Mouse (Mus musculus) Patski (cell line): ENCODE measurements around the gene Apoc1. TPM values are rescaled to one million over a fixed set of nuclear protein-coding genes. Genes with fewer than 3 reads are reported as not detected.

Experiments
- ATAC-seq: fragments of 100-300 bp; one replicate; pipeline ENCODE4 v1.8.0; 2021
- CTCF ChIA-PET: fragments of 350-600 bp; sonication (Branson Sonifier 250); formaldehyde crosslinking; loops from one replicate; lab custom pipeline; 2022; ENCODE audit warnings: inconsistent platforms; lab: Charles Lee
- POLR2A ChIA-PET: fragments of 350-600 bp; sonication (Branson Sonifier 250); formaldehyde crosslinking; loops from one replicate; lab custom pipeline; 2022; ENCODE audit warnings: antibody characterized with exemption, inconsistent platforms; lab: Charles Lee
- DNase-seq: peaks from one replicate; pipeline ENCODE4 v3.0.0-alpha.2; 2011; ENCODE audit warnings: low read depth, low spot score
- H3K27me3 ChIP-seq: fragments of 371-371 bp; one replicate; pipeline ENCODE4 v1.5.1; 2021
- CTCF ChIP-seq: fragments of 100-300 bp; IDR thresholded peaks from one replicate; pipeline ENCODE4 v1.5.1; 2021
- in situ Hi-C: fragments of 300-500 bp; cut with MboI; formaldehyde crosslinking; loops from 3 replicates; pipeline ENCODE4 v1.11.1; 2018; ENCODE audit warnings: low pct_unique_long_range_greater_than_20kb, mixed read lengths
- polyA plus RNA-seq: library from polyadenylated mRNA; unstranded; gene quantifications from one replicate; pipeline ENCODE4 v1.2.3, GENCODE M21; 2021

Apoc1 gene
- polyA plus RNA-seq: 1.6 TPM

- ATAC-seq (no peak), DNase-seq (no peak)
- in situ Hi-C loops: no loop called here
- H3K27me3 ChIP-seq: no peaks in the 10 kb centered on the region
- TF ChIP-seq CTCF: no peak
- ChIA-PET POLR2A (no interaction called here), CTCF (interaction anchor here (1.0 to 3.8 kb wide), 3 partner anchors 9 to 26 kb away, joined by 4 to 22 read pairs (median 4); no protein-coding TSS in a partner anchor)
Measured at GRCm38 (mm10) chr7:19691873-19692865, at the start of gene Apoc1. Gene Apoc1 (minus strand): TSS chr7:19692660.

- ATAC-seq (no peak), DNase-seq (no peak)
- H3K27me3 ChIP-seq: no peaks in the 10 kb centered on the region
- TF ChIP-seq CTCF: no peak
- CTCF ChIA-PET: interaction anchor here (1.9 kb wide), 1 partner anchor 72 kb away, joined by 5 read pairs; no protein-coding TSS in a partner anchor
- in situ Hi-C loops: no loop called here
- POLR2A ChIA-PET: no interaction called here
Measured at GRCm38 (mm10) chr7:19741329-19742031, 49.0 kb upstream of the Apoc1 start.

GRCm38 (mm10) chr7:19740269-19740668, 47.8 kb upstream of the Apoc1 start:
- ChIA-PET CTCF (interaction anchor here (0.8 to 1.9 kb wide), 4 partner anchors 9 to 71 kb away, joined by 3 to 5 read pairs (median 4); partner anchors contain the start of gene Tomm40), POLR2A (interaction anchor here (1.0 kb wide), 1 partner anchor 10 kb away, joined by 3 read pairs; no protein-coding TSS in a partner anchor)
- H3K27me3 ChIP-seq: no peaks in the 10 kb centered on the region
- in situ Hi-C loops: no loop called here
- no peak for DNase-seq
- no peak for TF ChIP-seq CTCF
- ATAC-seq: no peak

- TF ChIP-seq CTCF: no peak
- ChIA-PET CTCF (interaction anchor here (1.0 to 1.3 kb wide), 2 partner anchors 11 to 15 kb away, joined by 3 read pairs; no protein-coding TSS in a partner anchor), POLR2A (no interaction called here)
- DNase-seq (no peak), ATAC-seq (no peak)
- in situ Hi-C loops: no loop called here
- H3K27me3 ChIP-seq: no peaks in the 10 kb centered on the region
Measured at GRCm38 (mm10) chr7:19738771-19739170, 46.3 kb upstream of the Apoc1 start.

- no peaks in the 10 kb centered on the region for H3K27me3 ChIP-seq
- DNase-seq (no peak), ATAC-seq (no peak)
- ChIA-PET POLR2A (no interaction called here), CTCF (no interaction called here)
- TF ChIP-seq CTCF: no peak
- in situ Hi-C loops: no loop called here
Measured at GRCm38 (mm10) chr7:19736389-19737057, 44.1 kb upstream of the Apoc1 start.

- in situ Hi-C loops: no loop called here
- no peaks in the 10 kb centered on the region for H3K27me3 ChIP-seq
- no peak for TF ChIP-seq CTCF
- no peak for DNase-seq
- no peak for ATAC-seq
- ChIA-PET POLR2A (no interaction called here), CTCF (no interaction called here)
Measured at GRCm38 (mm10) chr7:19734178-19734666, 41.8 kb upstream of the Apoc1 start.

GRCm38 (mm10) chr7:19726541-19726940, 34.1 kb upstream of the Apoc1 start:
- POLR2A ChIA-PET: no interaction called here
- DNase-seq: no peak

GRCm38 (mm10) chr7:19724167-19724566, 31.7 kb upstream of the Apoc1 start:
- no peak for TF ChIP-seq CTCF
- POLR2A ChIA-PET: no interaction called here
- no peak for DNase-seq
- in situ Hi-C loops: no loop called here
- no peaks in the 10 kb centered on the region for H3K27me3 ChIP-seq
- CTCF ChIA-PET: interaction anchor here (1.4 kb wide), 1 partner anchor 15 kb away, joined by 3 read pairs; no protein-coding TSS in a partner anchor
- no peak for ATAC-seq

More at GRCm38 (mm10) chr7:19726541-19726940, 34.1 kb upstream of the Apoc1 start:
- no peaks in the 10 kb centered on the region for H3K27me3 ChIP-seq
- no peak for ATAC-seq
- TF ChIP-seq CTCF: no peak
- CTCF ChIA-PET: no interaction called here
- in situ Hi-C loops: no loop called here

- CTCF ChIA-PET: no interaction called here
- DNase-seq: no peak
- in situ Hi-C loops: no loop called here
- POLR2A ChIA-PET: interaction anchor here (0.6 kb wide), 1 partner anchor 148 kb away, joined by 4 read pairs; no protein-coding TSS in a partner anchor
- H3K27me3 ChIP-seq: no peaks in the 10 kb centered on the region
- no peak for TF ChIP-seq CTCF
- ATAC-seq: no peak
Measured at GRCm38 (mm10) chr7:19722754-19723195, 30.3 kb upstream of the Apoc1 start.

- H3K27me3 ChIP-seq: no peaks in the 10 kb centered on the region
- ATAC-seq (no peak), DNase-seq (no peak)
- in situ Hi-C loops: no loop called here
- TF ChIP-seq CTCF: no peak
- ChIA-PET CTCF (no interaction called here), POLR2A (interaction anchor here (1.0 kb wide), 1 partner anchor 50 kb away, joined by 3 read pairs; no protein-coding TSS in a partner anchor)
Measured at GRCm38 (mm10) chr7:19719200-19719599, 26.7 kb upstream of the Apoc1 start.
